Mouse (Mus musculus) spleen, adult 2 months (tissue): ENCODE data around the gene Gatc.

Experiments used
- CTCF ChIP-seq: fragments of 200-500 bp; IDR thresholded peaks from 2 replicates; pipeline ENCODE4 v1.5.1; 2011; ENCODE audit warnings: mild to moderate bottlenecking, inconsistent platforms; ENCODE audit not compliant: insufficient read depth, insufficient read length, insufficient replicate concordance; ENCODE audit errors: extremely low read depth
- POLR2A ChIP-seq: fragments of 200-500 bp; IDR thresholded peaks from 2 replicates; pipeline ENCODE4 v1.6.1; 2011; ENCODE audit warnings: low read depth, low read length, inconsistent platforms

DNA sequence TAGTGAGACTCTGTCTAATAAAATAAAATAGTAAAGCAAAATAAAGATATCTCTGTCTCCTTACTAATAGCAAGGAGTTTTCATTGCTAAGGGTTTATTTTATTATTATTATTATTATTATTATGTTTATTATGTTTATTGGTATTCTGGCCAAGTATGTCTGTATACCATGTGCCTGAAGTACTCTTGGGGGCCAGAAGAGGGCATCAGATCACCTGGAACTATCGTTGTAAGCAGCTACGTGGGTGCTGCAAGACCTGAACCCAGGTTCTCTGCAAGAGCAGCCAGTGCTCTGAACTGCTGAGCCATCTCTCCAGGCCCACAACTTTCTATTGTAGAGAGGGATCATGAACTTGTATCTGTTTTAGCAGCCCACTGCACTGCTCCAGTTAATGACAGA lies 34.5 kb upstream of the Gatc start:
- TF ChIP-seq POLR2A (no peak), CTCF (no peak)
